Mouse (Mus musculus) erythroblast, embryonic 14.5 days (primary cell): ENCODE data around the gene Timp2.

Experiments used
- GATA1 ChIP-seq: IDR thresholded peaks from 2 replicates; pipeline ENCODE4 v1.6.1; 2012; ENCODE audit warnings: low read length, inconsistent platforms, mixed read lengths
- TAL1 ChIP-seq: IDR thresholded peaks from 3 replicates; pipeline ENCODE4 v1.6.1; 2012; ENCODE audit warnings: low read length, inconsistent platforms, mixed read lengths

GRCm38 (mm10) chr11:118403951-118404899 lies 48.7 kb upstream of the Timp2 start:
- TF ChIP-seq TAL1: no peak
- no peak for TF ChIP-seq GATA1
